Mouse (Mus musculus) ES-Bruce4 (cell line): Measurements from ENCODE around the gene Pnpla2.
"Not testable (repeated sequence)": the region's sequence is repeated elsewhere in the genome, so short reads cannot be mapped to it uniquely, and the experiment has no call there.

Experiments
- CTCF ChIP-seq: IDR thresholded peaks from one replicate; pipeline ENCODE4 v1.8.1; 2011; ENCODE audit warnings: low read depth, low read length
- EP300 ChIP-seq: IDR thresholded peaks from 2 replicates; pipeline ENCODE4 v1.6.1; 2011; ENCODE audit warnings: low read depth, low read length; ENCODE audit not compliant: insufficient read depth
- POLR2A ChIP-seq: IDR thresholded peaks from one replicate; pipeline ENCODE4 v1.8.1; 2011; ENCODE audit warnings: low read length; ENCODE audit not compliant: insufficient read depth

GRCm38 (mm10) chr7:141407670-141408069, 47.3 kb upstream of the Pnpla2 start:
- TF ChIP-seq POLR2A, CTCF, EP300: not testable (repeated sequence)
